Mouse (Mus musculus): ENCODE measurements around the gene Noct. TPM values are rescaled to one million over a fixed set of nuclear protein-coding genes. Genes with fewer than 3 reads are reported as not detected.
A peak's percentile ranks its signal among the peaks of the same experiment; 100 is the strongest.

Noct gene
- polyA plus RNA-seq, 1 experiment from 2014 or later: 12.2 TPM

DNA sequence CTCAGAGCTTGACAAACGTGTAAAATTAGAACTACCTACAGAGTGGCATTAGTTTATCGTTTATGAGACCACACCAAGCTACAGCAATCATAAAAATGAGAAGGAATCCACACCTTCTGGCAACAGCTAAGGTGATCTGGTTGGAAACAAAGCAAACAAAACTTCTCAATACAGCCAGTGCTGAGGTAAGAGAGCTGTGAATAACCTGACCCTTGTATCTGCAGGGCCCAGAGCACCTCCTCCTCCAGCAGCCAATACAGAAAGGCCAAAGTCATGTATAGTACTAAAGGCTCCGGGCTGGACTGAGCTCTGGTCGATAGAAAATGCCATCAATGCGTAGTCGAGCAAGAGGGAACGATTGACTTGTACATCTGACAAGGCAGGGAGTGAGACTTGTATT, 23.4 kb upstream of the Noct start:
- no peak for ATAC-seq (replicated peaks; ENCODE audit: insufficient number of reproducible peaks, low FRiP score, low TSS enrichment)
- 76% methylated on average over 7 of the region's 7 CpGs for WGBS (ENCODE audit: insufficient replicate concordance)
- no peaks in the 10 kb centered on the region for H3K27me3 ChIP-seq (ENCODE audit: control insufficient read depth, insufficient read depth, low read length)

DNA sequence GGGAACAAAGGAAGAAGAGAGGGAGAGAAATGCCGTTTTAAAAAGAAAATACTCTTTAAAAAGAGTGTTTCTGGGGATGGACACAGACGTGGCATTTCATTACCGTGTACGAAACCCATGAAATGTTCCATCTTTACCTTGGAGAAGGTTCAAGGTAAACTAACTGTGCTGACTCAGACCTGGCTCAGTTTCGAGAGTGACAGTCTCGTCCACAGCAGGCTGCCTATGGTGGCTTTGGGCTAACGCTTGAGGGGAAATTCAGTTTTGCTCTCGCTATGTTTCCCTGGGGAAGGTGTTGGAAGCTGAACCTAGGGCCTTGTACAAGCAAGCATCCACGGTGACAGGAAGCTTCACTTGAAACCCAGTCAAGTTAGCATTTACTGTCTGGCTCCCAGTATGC, 22.3 kb upstream of the Noct start:
- no peak overlapping the region for H3K9ac ChIP-seq (ENCODE audit: low read depth, low read length)
- H3K4me2 ChIP-seq: no peak overlapping the region
- WGBS (ENCODE audit: insufficient replicate concordance): 73% methylated on average over 9 of the region's 9 CpGs
- no peak overlapping the region for H3K27ac ChIP-seq (ENCODE audit: low read depth, low read length)
- ATAC-seq (replicated peaks; ENCODE audit: insufficient number of reproducible peaks, low FRiP score, low TSS enrichment): no peak
- H3K9me3 ChIP-seq (replicated peaks; ENCODE audit: control insufficient read depth, low read length): no peaks in the 10 kb centered on the region
- no peaks in the 10 kb centered on the region for H3K4me1 ChIP-seq (ENCODE audit: control insufficient read depth, insufficient read depth, low read length)
- no peaks in the 10 kb centered on the region for H3K36me3 ChIP-seq (ENCODE audit: control insufficient read depth, insufficient read depth, low read length)
- H3K27me3 ChIP-seq (ENCODE audit: control insufficient read depth, insufficient read depth, low read length): no peaks in the 10 kb centered on the region
- H3K4me3 ChIP-seq (ENCODE audit: low read depth, low read length): no peak overlapping the region

More for the DNA sequence above, 23.4 kb upstream of the Noct start:
- Histone ChIP-seq H3K4me3 (ENCODE audit: low read depth, low read length) (no peak overlapping the region), H3K4me1 (ENCODE audit: control insufficient read depth, insufficient read depth, low read length) (no peaks in the 10 kb centered on the region), H3K36me3 (ENCODE audit: control insufficient read depth, insufficient read depth, low read length) (no peaks in the 10 kb centered on the region), H3K9me3 (replicated peaks; ENCODE audit: control insufficient read depth, low read length) (no peaks in the 10 kb centered on the region), H3K4me2 (no peak overlapping the region), H3K9ac (ENCODE audit: low read depth, low read length) (no peak overlapping the region), H3K27ac (ENCODE audit: low read depth, low read length) (no peak overlapping the region)

DNA sequence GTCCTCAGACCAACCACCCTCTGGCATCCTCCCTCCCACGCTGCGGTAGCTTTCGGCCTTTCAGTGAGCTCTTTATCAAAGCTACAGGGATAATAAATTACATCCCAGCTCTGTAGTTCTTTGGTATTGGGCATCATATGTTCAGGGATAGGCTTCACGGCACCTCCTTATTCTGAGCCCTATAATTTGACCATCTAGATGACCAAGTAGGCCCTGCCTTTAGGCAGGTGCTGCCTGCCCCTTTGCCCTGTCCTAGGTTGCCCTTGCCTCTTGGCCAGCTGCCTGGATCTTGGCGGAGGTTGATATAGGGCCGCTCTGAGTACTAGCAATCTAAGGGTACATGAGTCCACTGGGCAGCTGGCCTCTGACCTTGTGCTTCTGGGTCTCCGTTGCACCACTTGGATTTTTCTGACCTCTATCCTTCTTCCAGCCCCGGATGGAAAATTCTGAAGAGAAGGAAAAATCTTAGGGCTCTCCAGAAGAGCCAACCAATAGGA, 21.7 kb upstream of the Noct start:
- H3K9ac ChIP-seq (ENCODE audit: low read depth, low read length): no peak overlapping the region
- no peaks in the 10 kb centered on the region for H3K4me1 ChIP-seq (ENCODE audit: control insufficient read depth, insufficient read depth, low read length)
- H3K4me2 ChIP-seq: no peak overlapping the region
- no peaks in the 10 kb centered on the region for H3K27me3 ChIP-seq (ENCODE audit: control insufficient read depth, insufficient read depth, low read length)
- 76% methylated on average over 8 of the region's 8 CpGs for WGBS (ENCODE audit: insufficient replicate concordance)
- H3K36me3 ChIP-seq (ENCODE audit: control insufficient read depth, insufficient read depth, low read length): no peaks in the 10 kb centered on the region
- no peak overlapping the region for H3K27ac ChIP-seq (ENCODE audit: low read depth, low read length)
- 0 out of 2 replicates have a peak, but pooled peaks have one; percentile 31 for ATAC-seq (replicated peaks; ENCODE audit: insufficient number of reproducible peaks, low FRiP score, low TSS enrichment)
- no peaks in the 10 kb centered on the region for H3K9me3 ChIP-seq (replicated peaks; ENCODE audit: control insufficient read depth, low read length)
- no peak overlapping the region for H3K4me3 ChIP-seq (ENCODE audit: low read depth, low read length)

DNA sequence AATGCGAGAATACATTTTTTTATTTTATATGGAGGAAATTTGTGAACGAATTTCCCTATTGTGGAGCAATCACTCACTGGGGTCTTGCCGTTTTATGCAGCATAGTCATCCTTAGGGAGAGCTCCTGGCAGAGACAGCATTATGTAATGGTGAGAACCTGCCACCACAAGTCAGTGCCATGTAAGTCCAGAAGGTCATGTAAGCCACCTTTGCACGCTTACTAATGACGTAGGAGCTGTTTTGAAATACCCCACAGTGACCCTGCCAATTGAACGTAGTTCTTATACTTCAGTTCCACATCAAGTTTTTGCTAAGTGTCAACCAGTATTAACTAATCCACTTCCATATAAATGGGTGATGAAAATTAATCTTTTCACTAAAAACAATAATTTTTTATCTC, 20.3 kb upstream of the Noct start:
- no peaks in the 10 kb centered on the region for H3K36me3 ChIP-seq (ENCODE audit: control insufficient read depth, insufficient read depth, low read length)
- 83% methylated on average over 6 of the region's 6 CpGs for WGBS (ENCODE audit: insufficient replicate concordance)

DNA sequence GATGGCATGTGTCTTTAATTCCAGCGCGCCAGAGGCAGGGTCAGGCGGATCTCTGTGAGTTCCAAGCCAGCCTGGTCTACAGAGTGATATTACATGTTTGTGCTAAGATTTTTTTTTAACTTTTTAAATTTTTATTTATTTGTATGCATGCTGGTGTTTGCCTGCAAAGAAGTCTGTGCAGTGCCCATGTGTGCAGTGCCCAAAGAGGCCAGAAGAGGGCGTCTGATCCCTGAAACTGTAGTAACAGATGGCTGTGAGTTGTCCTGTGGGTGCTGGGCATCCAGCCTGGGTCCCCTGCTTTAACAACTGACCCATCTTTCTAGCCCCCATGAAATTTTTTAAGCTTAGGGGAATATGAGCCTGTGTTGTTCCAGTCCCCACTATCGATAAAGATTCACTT, 19.8 kb upstream of the Noct start:
- 0 out of 2 replicates have a peak, but pooled peaks cover 5% of the 10 kb centered on the region for H3K4me1 ChIP-seq (ENCODE audit: control insufficient read depth, insufficient read depth, low read length)
- H3K9ac ChIP-seq (ENCODE audit: low read depth, low read length): no peak overlapping the region
- WGBS (ENCODE audit: insufficient replicate concordance): 89% methylated on average over 5 of the region's 5 CpGs
- H3K36me3 ChIP-seq (ENCODE audit: control insufficient read depth, insufficient read depth, low read length): no peaks in the 10 kb centered on the region
- no peaks in the 10 kb centered on the region for H3K9me3 ChIP-seq (replicated peaks; ENCODE audit: control insufficient read depth, low read length)
- no peak overlapping the region for H3K4me2 ChIP-seq
- H3K4me3 ChIP-seq (ENCODE audit: low read depth, low read length): no peak overlapping the region
- H3K27me3 ChIP-seq (ENCODE audit: control insufficient read depth, insufficient read depth, low read length): no peaks in the 10 kb centered on the region
- H3K27ac ChIP-seq (ENCODE audit: low read depth, low read length): no peak overlapping the region
- no peak for ATAC-seq (replicated peaks; ENCODE audit: insufficient number of reproducible peaks, low FRiP score, low TSS enrichment)

More for the DNA sequence above, 20.3 kb upstream of the Noct start:
- Histone ChIP-seq H3K4me3 (ENCODE audit: low read depth, low read length) (no peak overlapping the region), H3K27me3 (ENCODE audit: control insufficient read depth, insufficient read depth, low read length) (no peaks in the 10 kb centered on the region), H3K9ac (ENCODE audit: low read depth, low read length) (no peak overlapping the region), H3K4me1 (ENCODE audit: control insufficient read depth, insufficient read depth, low read length) (0 out of 2 replicates have a peak, but pooled peaks cover 5% of the 10 kb centered on the region), H3K9me3 (replicated peaks; ENCODE audit: control insufficient read depth, low read length) (no peaks in the 10 kb centered on the region), H3K4me2 (no peak overlapping the region), H3K27ac (ENCODE audit: low read depth, low read length) (no peak overlapping the region)
- no peak for ATAC-seq (replicated peaks; ENCODE audit: insufficient number of reproducible peaks, low FRiP score, low TSS enrichment)

DNA sequence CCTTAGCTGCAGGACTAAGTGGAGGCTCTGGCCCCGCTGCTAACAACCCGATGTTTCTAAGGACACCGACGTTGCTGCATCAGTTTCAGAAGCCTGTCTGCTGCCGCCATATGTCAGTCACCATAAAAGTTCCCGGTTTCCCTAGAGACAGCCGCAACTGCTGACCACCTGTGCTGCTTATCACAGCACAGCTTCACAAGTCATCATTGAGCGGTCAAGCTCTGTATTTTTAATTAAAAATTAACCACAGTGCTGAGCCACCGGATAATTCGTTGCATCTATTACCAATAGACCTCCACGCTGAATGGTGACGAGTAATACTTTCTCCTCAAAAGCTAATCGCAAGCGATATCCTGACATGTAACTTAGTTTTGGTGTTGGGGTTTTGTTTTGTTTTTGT, 19.4 kb upstream of the Noct start:
- Histone ChIP-seq H3K9ac (ENCODE audit: low read depth, low read length) (no peak overlapping the region), H3K4me1 (ENCODE audit: control insufficient read depth, insufficient read depth, low read length) (0 out of 2 replicates have a peak, but pooled peaks cover 5% of the 10 kb centered on the region), H3K9me3 (replicated peaks; ENCODE audit: control insufficient read depth, low read length) (no peaks in the 10 kb centered on the region), H3K27me3 (ENCODE audit: control insufficient read depth, insufficient read depth, low read length) (no peaks in the 10 kb centered on the region), H3K4me2 (no peak overlapping the region), H3K4me3 (ENCODE audit: low read depth, low read length) (no peak overlapping the region), H3K27ac (ENCODE audit: low read depth, low read length) (no peak overlapping the region), H3K36me3 (ENCODE audit: control insufficient read depth, insufficient read depth, low read length) (no peaks in the 10 kb centered on the region)
- no peak for ATAC-seq (replicated peaks; ENCODE audit: insufficient number of reproducible peaks, low FRiP score, low TSS enrichment)
- WGBS (ENCODE audit: insufficient replicate concordance): 94% methylated on average over 14 of the region's 14 CpGs

DNA sequence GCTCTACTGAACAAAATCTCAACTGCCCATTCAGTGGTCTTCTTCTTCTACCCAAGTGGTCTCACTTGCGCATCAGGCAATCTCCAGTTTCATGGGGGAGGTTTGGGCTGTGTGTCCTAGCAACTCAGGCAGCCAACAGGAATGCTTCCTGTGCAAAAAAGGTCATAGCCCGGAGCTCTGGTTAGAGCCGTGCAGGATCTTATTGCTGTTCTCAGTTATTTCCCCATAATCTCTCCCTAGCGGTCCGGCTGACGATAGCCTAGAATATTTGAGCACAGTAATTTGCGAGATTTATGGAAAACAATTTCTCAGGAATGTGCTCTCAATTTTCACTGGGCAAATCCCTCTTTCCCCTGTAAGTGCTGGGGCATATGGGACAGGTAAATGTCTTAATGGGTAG, 17.7 kb upstream of the Noct start:
- no peaks in the 10 kb centered on the region for H3K9me3 ChIP-seq (replicated peaks; ENCODE audit: control insufficient read depth, low read length)
- H3K27ac ChIP-seq (ENCODE audit: low read depth, low read length): no peak overlapping the region
- H3K27me3 ChIP-seq (ENCODE audit: control insufficient read depth, insufficient read depth, low read length): no peaks in the 10 kb centered on the region
- no peak overlapping the region for H3K9ac ChIP-seq (ENCODE audit: low read depth, low read length)
- no peak for ATAC-seq (replicated peaks; ENCODE audit: insufficient number of reproducible peaks, low FRiP score, low TSS enrichment)
- H3K4me1 ChIP-seq (ENCODE audit: control insufficient read depth, insufficient read depth, low read length): 0 out of 2 replicates have a peak, but pooled peaks cover 5% of the 10 kb centered on the region
- no peak overlapping the region for H3K4me3 ChIP-seq (ENCODE audit: low read depth, low read length)
- 78% methylated on average over 7 of the region's 7 CpGs for WGBS (ENCODE audit: insufficient replicate concordance)
- no peak overlapping the region for H3K4me2 ChIP-seq
- no peaks in the 10 kb centered on the region for H3K36me3 ChIP-seq (ENCODE audit: control insufficient read depth, insufficient read depth, low read length)

DNA sequence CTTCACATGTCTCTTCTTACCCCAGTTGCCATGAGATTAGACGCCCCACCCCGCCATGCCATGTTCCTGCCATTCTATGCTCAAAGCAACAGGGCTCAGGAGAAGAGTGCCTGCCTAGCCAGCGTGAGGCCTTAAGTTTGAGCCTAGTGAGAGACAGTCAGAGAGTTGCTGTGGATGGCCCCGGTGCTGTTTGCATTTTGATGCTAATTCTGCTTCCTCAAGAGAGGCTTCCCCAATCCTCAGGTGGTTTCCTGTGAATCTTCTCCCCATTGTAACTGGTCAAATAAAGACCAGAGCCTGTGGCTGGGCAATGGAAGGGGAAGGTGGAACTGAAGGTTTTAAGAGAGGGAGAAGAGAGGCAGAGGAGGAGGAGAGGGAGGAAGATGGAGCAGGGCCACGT, 15.6 kb upstream of the Noct start:
- Histone ChIP-seq H3K4me2 (no peak overlapping the region), H3K27me3 (ENCODE audit: control insufficient read depth, insufficient read depth, low read length) (no peaks in the 10 kb centered on the region)
- 60% methylated on average over 5 of the region's 5 CpGs for WGBS (ENCODE audit: insufficient replicate concordance)

More for the DNA sequence above, 15.6 kb upstream of the Noct start:
- ATAC-seq (replicated peaks; ENCODE audit: insufficient number of reproducible peaks, low FRiP score, low TSS enrichment): no peak
- Histone ChIP-seq H3K4me1 (ENCODE audit: control insufficient read depth, insufficient read depth, low read length) (0 out of 2 replicates have a peak, but pooled peaks cover 5% of the 10 kb centered on the region), H3K9ac (ENCODE audit: low read depth, low read length) (no peak overlapping the region), H3K9me3 (replicated peaks; ENCODE audit: control insufficient read depth, low read length) (no peaks in the 10 kb centered on the region), H3K27ac (ENCODE audit: low read depth, low read length) (no peak overlapping the region), H3K4me3 (ENCODE audit: low read depth, low read length) (no peak overlapping the region), H3K36me3 (ENCODE audit: control insufficient read depth, insufficient read depth, low read length) (no peaks in the 10 kb centered on the region)
